Mouse (Mus musculus): Measurements from ENCODE around the gene Trmt2b.
"Not testable (repeated sequence)": the region's sequence is repeated elsewhere in the genome, so short reads cannot be mapped to it uniquely, and the experiment has no call there.

The Trmt2b gene

DNA sequence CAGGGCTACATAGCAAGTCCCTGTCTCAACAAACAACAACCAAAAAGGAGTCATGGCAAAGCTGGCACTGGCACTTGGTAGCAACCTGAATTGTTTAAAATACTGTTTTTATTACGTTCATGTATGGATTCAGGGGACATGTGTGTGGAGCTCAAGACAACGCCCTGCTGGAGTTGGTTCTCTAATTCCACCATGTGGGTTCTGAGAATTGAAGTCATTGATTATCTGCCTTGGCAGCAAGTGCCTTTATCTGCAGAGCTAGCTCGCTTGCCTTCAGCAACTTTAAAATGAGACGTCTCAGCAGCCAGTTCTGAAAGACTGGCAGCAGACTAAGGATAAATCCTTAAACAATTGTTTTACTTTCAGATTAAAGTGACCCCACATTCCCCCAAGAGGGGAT, 58.6 kb downstream of the Trmt2b start:
- no peak for DNase-seq

DNA sequence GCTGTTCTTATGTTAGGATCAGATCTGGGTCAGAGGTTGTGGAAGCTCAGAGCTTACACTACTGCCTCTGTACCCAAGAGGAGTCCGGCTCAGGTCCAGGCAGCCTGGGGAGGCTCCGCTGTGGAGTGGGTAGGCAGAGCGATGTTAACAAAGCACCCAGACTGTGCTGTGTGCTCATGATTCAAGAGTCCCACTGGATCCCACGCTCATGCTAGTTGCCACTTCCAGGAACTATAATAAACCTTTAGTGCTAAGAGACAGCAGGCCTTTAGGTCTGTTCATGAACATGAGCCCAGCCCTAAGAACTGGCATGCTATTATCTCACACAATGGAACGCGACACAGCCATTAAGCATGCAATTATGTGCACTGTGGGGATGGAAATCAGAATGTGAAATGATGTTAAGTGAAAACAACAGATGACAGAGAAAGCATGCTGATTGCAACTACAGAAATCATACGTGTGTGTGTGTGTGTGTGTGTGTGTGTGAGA, 65.6 kb downstream of the Trmt2b start:
- DNase-seq, result no peak

DNA sequence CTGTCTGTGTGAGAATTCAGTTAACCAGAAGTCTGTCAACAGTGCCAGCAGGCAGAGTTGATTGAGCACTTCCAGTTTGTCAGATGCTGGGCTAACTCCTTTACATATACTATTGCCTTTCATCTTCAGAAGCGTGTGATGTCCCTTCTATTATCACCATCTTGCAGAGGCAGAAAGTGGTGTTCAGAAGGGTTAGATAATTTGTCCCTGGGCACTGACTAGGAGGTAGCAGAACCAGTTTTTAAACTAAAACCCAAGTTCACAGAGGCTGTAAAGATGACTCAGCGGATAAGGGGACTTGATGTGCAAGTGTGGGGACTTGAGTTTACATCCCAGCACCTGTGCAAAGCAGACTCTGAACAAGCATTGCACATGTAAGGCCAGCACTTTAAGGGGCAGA, 68.3 kb downstream of the Trmt2b start:
- DNase-seq, result no peak

DNA sequence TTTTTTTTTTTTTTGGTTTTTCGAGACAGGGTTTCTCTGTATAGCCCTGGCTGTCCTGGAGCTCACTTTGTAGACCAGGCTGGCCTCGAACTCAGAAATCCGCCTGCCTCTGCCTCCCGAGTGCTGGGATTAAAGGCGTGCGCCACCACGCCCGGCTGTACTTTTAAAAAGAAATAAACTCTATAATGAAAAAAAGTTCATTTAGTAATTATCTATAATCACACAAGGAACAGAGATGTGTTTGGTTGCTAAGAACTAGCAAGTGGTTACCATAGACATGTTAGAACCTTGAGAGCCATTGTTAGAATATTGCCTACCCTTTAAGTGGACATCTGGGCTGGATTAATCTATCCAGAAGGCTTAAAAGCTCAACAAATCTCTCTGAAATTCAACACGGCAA, 89.6 kb downstream of the Trmt2b start, which contains the start of gene Arl13a:
Arl13a (plus strand) TSS at position 301 of the 400 bp plus-strand sequence.
- DNase-seq, result not testable (repeated sequence)

DNA sequence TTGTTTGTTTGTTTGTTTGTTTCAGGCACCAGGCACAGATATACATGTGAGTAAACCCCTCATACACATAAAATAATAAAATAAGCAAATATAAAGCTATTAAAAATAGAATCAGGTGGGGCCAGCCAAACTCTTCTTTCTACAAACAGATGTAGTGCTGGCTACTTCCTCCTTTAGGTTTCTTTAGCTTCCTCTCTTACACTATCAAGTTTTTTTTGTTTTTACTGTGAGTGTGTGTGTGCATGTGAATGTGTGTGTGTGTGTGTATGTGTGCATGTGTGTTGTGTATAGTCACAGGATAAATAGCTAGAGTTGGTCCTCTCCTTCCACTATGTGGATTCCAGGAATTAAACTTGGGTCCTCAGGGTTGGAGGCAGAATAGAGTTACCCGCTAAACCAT, 102.1 kb downstream of the Trmt2b start:
- no peak for DNase-seq
